Mouse (Mus musculus) adrenal gland, postnatal 14 days (tissue): ENCODE data around the gene Ccnjl. TPM values are rescaled to one million over a fixed set of nuclear protein-coding genes. Genes with fewer than 3 reads are reported as not detected.

Experiments
- DNase-seq: peaks from one replicate; pipeline ENCODE4 v3.0.0; 2021; ENCODE audit warnings: mixed read lengths
- total RNA-seq: library from RNA; stranded (reverse); gene quantifications from 2 replicates; pipeline ENCODE4 v1.2.3, GENCODE M21; 2021

The Ccnjl gene
- total RNA-seq, 1 experiment from 2014 or later: 7.7 TPM

GRCm38 (mm10) chr11:43626300-43626926 is 97.8 kb downstream of the Ccnjl start:
- peak; percentile 83 for DNase-seq

DNA sequence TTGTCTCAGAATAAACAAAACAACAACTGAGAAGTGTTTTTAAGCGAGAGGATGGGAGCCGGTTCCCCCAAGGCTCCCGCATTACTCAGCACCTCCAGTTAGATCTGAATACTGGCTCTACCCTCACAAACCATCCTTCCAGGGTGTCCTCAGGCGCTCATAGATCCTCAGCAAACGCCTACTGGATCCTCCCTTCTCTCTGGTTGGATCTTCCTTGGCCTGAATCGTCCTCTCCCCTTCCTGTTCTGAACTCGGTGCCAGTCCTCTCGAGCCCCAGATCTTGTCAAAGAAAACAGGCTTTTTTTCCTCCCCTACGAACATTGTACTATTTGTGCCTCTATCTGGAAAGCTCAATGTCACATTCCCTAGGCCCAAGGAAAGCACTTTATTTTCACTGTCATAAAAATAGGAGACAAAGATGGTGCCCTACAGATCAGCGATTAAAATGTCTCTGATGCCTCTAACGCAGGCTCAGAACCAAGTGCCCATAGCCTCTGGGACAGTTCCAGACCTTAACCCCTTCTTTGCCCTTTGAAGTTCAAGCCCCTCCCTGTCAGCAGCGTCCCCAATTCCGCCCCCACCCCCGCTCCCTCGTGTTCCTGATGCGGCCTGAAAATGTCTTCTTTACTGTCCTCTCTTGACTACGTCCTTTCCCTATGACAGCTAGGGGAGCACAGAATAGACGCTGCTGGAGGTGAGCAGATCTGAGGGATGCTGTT is 98.5 kb downstream of the Ccnjl start:
- DNase-seq: no peak

- DNase-seq: no peak
Measured at GRCm38 (mm10) chr11:43631645-43632044, 103.1 kb downstream of the Ccnjl start.

DNA sequence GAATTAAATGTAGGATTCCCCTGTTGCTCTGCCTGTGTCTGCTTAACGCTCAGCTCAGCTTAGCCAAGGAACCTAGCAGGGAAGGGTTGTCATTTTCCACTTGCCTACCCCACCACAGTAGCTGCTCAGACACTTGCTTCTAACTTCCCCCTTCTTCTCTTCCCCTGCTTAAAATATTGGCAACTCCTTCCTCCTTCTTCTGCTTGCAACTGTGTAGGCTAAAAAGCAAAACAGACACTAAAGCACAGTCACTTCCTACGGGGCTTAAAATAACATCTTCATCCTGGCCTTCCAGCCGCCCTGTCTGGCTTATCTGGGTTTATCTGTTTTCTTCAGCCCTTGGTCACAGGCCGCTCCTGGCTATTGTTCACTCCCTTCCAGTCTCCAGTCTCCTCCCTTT is 104.0 kb downstream of the Ccnjl start:
- DNase-seq: no peak

DNA sequence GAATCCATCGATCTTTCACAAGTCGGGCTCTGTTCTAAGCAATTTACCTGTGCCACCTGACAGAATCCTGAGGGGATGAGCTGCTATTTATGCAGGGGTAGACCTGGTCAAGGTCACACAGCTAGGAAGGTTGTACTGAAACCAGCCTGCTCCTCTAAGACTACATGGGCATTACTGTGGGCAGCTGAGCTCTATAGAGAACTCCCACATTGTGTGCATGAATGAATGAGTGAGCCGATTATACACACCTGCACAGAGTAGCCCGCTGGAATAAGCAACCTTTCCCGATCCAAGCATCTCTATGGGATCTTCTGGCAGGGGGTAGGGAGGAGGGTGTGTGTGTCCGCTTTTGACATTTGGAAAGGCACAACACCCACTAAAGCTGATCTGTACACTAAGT is 104.6 kb downstream of the Ccnjl start:
- DNase-seq: no peak

- DNase-seq: peak; percentile 75
Measured at GRCm38 (mm10) chr11:43633658-43634401, 105.2 kb downstream of the Ccnjl start.

Other genes starting within 250 kb of the Ccnjl start
- 48.0 and 48.2 TPM in 2 replicates for gene Pttg1, start 102.5 kb upstream of the Ccnjl start, total RNA-seq
- 39.9 and 43.4 TPM in 2 replicates for gene Slu7, start 95.0 kb upstream of the Ccnjl start, total RNA-seq
- 7.8 and 9.3 TPM in 2 replicates for gene C1qtnf2, start 54.5 kb upstream of the Ccnjl start, total RNA-seq
- 1.6 and 1.7 TPM in 2 replicates for gene 4933415A04Rik, start 58.3 kb downstream of the Ccnjl start, total RNA-seq
- gene Fabp6, start 72.8 kb downstream of the Ccnjl start, total RNA-seq: not detected in 2 replicates
- gene Pwwp2a, start 153.2 kb downstream of the Ccnjl start, total RNA-seq: 33.0 and 37.4 TPM in 2 replicates
- gene Ttc1, start 219.2 kb downstream of the Ccnjl start, total RNA-seq: 51.2 and 55.8 TPM in 2 replicates